Mouse (Mus musculus): ENCODE measurements around the gene Lrp5. TPM values are rescaled to one million over a fixed set of nuclear protein-coding genes. Genes with fewer than 3 reads are reported as not detected.

The Lrp5 gene
- 27.8 TPM for polyA plus RNA-seq (2014; fragmentation: Illumina TruSeq; extraction: RNeasy Lipid Tissue Mini Kit (QIAGEN cat#74804); ENCODE audit: insufficient read depth, low read depth, low replicate concordance)

GRCm38 (mm10) chr19:3686215-3686894 is at the start of gene Lrp5:
TSS of gene Lrp5 (minus strand) at chr19:3686564.

GRCm38 (mm10) chr19:3708078-3709012 is 22.0 kb upstream of the Lrp5 start, which contains the start of gene 1810055G02Rik:
TSS of gene 1810055G02Rik (plus strand) at chr19:3708293.

GRCm38 (mm10) chr19:3575632-3576384 is 110.6 kb downstream of the Lrp5 start, which contains the start of gene Ppp6r3:
TSS of gene Ppp6r3 (minus strand) at chr19:3575749.

Other genes starting within 250 kb of the Lrp5 start
- 29.6 TPM for gene Ppp6r3, start 110.8 kb downstream of the Lrp5 start, polyA plus RNA-seq (2014; fragmentation: Illumina TruSeq; extraction: RNeasy Lipid Tissue Mini Kit (QIAGEN cat#74804); ENCODE audit: insufficient read depth, low read depth, low replicate concordance)
- gene 1810055G02Rik, start 21.7 kb upstream of the Lrp5 start, polyA plus RNA-seq (2014; fragmentation: Illumina TruSeq; extraction: RNeasy Lipid Tissue Mini Kit (QIAGEN cat#74804); ENCODE audit: insufficient read depth, low read depth, low replicate concordance), result 8.9 TPM
- 13.1 TPM for gene Kmt5b, start 80.9 kb upstream of the Lrp5 start, polyA plus RNA-seq (2014; fragmentation: Illumina TruSeq; extraction: RNeasy Lipid Tissue Mini Kit (QIAGEN cat#74804); ENCODE audit: insufficient read depth, low read depth, low replicate concordance)
- 34.0 TPM for gene Chka, start 165.2 kb upstream of the Lrp5 start, polyA plus RNA-seq (2014; fragmentation: Illumina TruSeq; extraction: RNeasy Lipid Tissue Mini Kit (QIAGEN cat#74804); ENCODE audit: insufficient read depth, low read depth, low replicate concordance)
- gene Tcirg1, start 220.6 kb upstream of the Lrp5 start, polyA plus RNA-seq (2014; fragmentation: Illumina TruSeq; extraction: RNeasy Lipid Tissue Mini Kit (QIAGEN cat#74804); ENCODE audit: insufficient read depth, low read depth, low replicate concordance), result 35.0 TPM
- gene Ndufs8, start 226.2 kb upstream of the Lrp5 start, polyA plus RNA-seq (2014; fragmentation: Illumina TruSeq; extraction: RNeasy Lipid Tissue Mini Kit (QIAGEN cat#74804); ENCODE audit: insufficient read depth, low read depth, low replicate concordance), result 140 TPM
- gene Aldh3b1, start 243.2 kb upstream of the Lrp5 start, polyA plus RNA-seq (2014; fragmentation: Illumina TruSeq; extraction: RNeasy Lipid Tissue Mini Kit (QIAGEN cat#74804); ENCODE audit: insufficient read depth, low read depth, low replicate concordance), result 53.6 TPM
- 56.9 TPM for gene Unc93b1, start 248.6 kb upstream of the Lrp5 start, polyA plus RNA-seq (2014; fragmentation: Illumina TruSeq; extraction: RNeasy Lipid Tissue Mini Kit (QIAGEN cat#74804); ENCODE audit: insufficient read depth, low read depth, low replicate concordance)